Mouse (Mus musculus) heart, embryonic 14.5 days (tissue): ENCODE data around the gene Brsk1. TPM values are rescaled to one million over a fixed set of nuclear protein-coding genes. Genes with fewer than 3 reads are reported as not detected.

ENCODE experiments used
- ATAC-seq: fragments of 200-750 bp; cut with Nextera tagmentation; 2 replicates; pipeline ENCODE4 v1.8.0; 2017; ENCODE audit warnings: low read depth, moderate TSS enrichment; ENCODE audit not compliant: insufficient number of reproducible peaks, insufficient read depth, low FRiP score
- H3K27ac ChIP-seq, 2 experiments: fragments of 200-500 bp in 1 of 2; fragments of 300-500 bp in 1 of 2; sonication (generic) in 1 of 2; replicated peaks in 1 of 2; 2 replicates each; pipeline ENCODE4 v1.5.1; 2012 to 2014; ENCODE audit warnings: low read depth in 2 of 2, low read length in 2 of 2, control low read depth in 1 of 2, mild to moderate bottlenecking in 1 of 2, mixed read lengths in 1 of 2; ENCODE audit not compliant: control insufficient read depth in 1 of 2, insufficient read depth in 1 of 2
- H3K27me3 ChIP-seq: fragments of 300-500 bp; sonication (generic); 2 replicates; pipeline ENCODE4 v1.6.1; 2014; ENCODE audit warnings: mild to moderate bottlenecking, low read length, control low read depth; ENCODE audit not compliant: control insufficient read depth, insufficient read depth
- H3K36me3 ChIP-seq: fragments of 300-500 bp; sonication (generic); 2 replicates; pipeline ENCODE4 v1.6.1; 2014; ENCODE audit warnings: mild to moderate bottlenecking, control low read depth, low read length, mixed read lengths; ENCODE audit not compliant: control insufficient read depth, insufficient read depth
- H3K4me1 ChIP-seq, 2 experiments: fragments of 200-500 bp in 1 of 2; fragments of 300-500 bp in 1 of 2; sonication (generic) in 1 of 2; 2 replicates each; pipeline ENCODE4 v1.6.1; 2012 to 2014; ENCODE audit warnings: low read length in 2 of 2, control low read depth in 1 of 2, mixed read lengths in 1 of 2; ENCODE audit not compliant: control insufficient read depth in 2 of 2, insufficient read depth in 2 of 2
- H3K4me2 ChIP-seq: fragments of 300-500 bp; sonication (generic); 2 replicates; pipeline ENCODE4 v1.6.1; 2014; ENCODE audit warnings: mild to moderate bottlenecking, low read length
- H3K4me3 ChIP-seq, 2 experiments: fragments of 200-500 bp in 1 of 2; fragments of 300-500 bp in 1 of 2; sonication (generic) in 1 of 2; 2 replicates each; pipeline ENCODE4 v1.5.1; 2012 to 2014; ENCODE audit warnings: low read length in 2 of 2, mild to moderate bottlenecking in 2 of 2, control low read depth in 1 of 2, low read depth in 1 of 2, moderate library complexity in 1 of 2; ENCODE audit not compliant: control insufficient read depth in 1 of 2, insufficient read depth in 1 of 2
- H3K9ac ChIP-seq: fragments of 300-500 bp; sonication (generic); 2 replicates; pipeline ENCODE4 v1.6.1; 2014; ENCODE audit warnings: mild to moderate bottlenecking, low read length
- H3K9me3 ChIP-seq: fragments of 300-500 bp; sonication (generic); 2 replicates; pipeline ENCODE4 v1.6.1; 2016; ENCODE audit warnings: low read length, control low read depth; ENCODE audit not compliant: control insufficient read depth
- WGBS: fragments of 180-500 bp; shearing (Covaris S2); extraction: QIAGEN DNeasy Blood & Tissue Kit; methylation state at CpG from one replicate; pipeline ENCODE4 v1.1.7; 2014; 5-methylcytosine and 5-hydroxymethylcytosine counted together
- polyA plus RNA-seq: library from polyadenylated mRNA; unstranded; fragments of >200 nt; fragmentation: Nextera tagmentation; extraction: Ambion mirVana; gene quantifications from 2 replicates; pipeline ENCODE4 v1.2.1, GENCODE M21; 2014

Gene Brsk1
- polyA plus RNA-seq, 1 experiment from 2014 or later: 1.3 TPM

DNA sequence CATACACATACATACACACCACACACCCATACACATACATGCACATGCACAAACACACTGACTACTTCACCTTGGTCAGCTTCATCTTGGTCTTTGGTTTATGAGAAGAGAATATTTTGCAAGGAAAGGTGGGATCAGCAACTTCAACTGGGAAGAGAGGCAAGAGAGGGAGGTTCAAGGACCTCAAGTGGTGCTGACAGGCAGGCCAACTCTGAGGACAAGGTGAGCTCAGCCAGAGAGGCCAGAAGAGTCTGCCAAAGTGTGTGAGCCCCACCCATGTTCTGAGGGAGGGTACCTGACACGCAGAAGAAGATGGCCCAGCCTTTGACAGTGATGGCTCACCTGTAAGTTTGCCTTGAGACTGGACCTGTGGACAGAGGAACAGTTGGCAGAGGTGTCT is 69.3 kb downstream of the Brsk1 start:
- no peak overlapping the region for H3K9ac ChIP-seq
- no peaks in the 10 kb centered on the region for H3K9me3 ChIP-seq
- ATAC-seq: no peak
- H3K4me1 ChIP-seq: no peaks in the 10 kb centered on the region
- 33% methylated on average over 1 of the region's 1 CpGs for WGBS
- H3K4me2 ChIP-seq: no peak overlapping the region
- H3K36me3 ChIP-seq: no peaks in the 10 kb centered on the region
- H3K27ac ChIP-seq: no peak overlapping the region
- no peak overlapping the region for H3K4me3 ChIP-seq
- H3K27me3 ChIP-seq: no peaks in the 10 kb centered on the region

DNA sequence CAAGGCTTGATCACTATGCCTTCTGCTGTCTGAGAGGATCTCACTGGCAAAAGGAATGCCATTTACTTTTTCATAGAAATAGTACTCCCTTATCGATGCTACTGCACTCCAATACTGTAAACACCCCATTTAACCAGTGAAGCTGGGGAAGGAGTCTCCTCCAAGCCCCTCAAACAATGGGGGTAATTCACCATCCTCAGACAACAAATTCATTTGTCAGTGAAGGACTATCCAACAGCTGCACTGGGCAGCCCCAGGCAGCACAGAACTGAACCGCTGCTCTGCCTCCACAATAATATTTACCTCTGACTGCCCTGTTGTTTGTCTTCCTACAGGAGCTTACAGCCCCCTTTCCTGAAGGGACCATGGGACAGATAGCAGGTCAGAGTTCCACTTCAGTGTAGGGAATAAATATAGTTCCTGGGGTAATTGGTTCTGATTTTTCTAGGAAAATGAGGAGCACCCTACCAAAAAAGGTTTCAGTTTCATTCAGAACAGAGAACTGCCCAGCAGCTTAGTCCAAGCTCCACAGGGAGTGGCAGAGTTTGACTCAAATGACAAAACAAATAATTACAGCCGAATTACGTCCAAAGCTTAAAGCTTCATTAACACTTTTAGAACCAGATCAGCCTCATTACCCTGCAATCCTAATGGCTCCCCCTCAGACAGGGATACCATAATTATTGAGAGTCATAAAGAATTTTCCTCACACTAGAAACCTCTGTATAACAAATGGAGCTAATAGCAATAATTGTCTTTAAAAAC is 74.7 kb downstream of the Brsk1 start:
- Histone ChIP-seq H3K9me3 (no peaks in the 10 kb centered on the region), H3K4me3 (no peak overlapping the region), H3K4me1 (no peaks in the 10 kb centered on the region), H3K36me3 (no peaks in the 10 kb centered on the region), H3K9ac (no peak overlapping the region), H3K27me3 (no peaks in the 10 kb centered on the region), H3K27ac (no peak overlapping the region), H3K4me2 (no peak overlapping the region)
- no peak for ATAC-seq
- 27% methylated on average over 4 of the region's 4 CpGs for WGBS

Other genes with a start within 250 kb of the Brsk1 start
- 29.5 and 30.7 TPM in 2 replicates for gene Rdh13, start 245.0 kb upstream of the Brsk1 start, polyA plus RNA-seq
- gene Eps8l1, start 229.9 kb upstream of the Brsk1 start, polyA plus RNA-seq: 2.1 and 4.7 TPM in 2 replicates
- 41.7 and 47.7 TPM in 2 replicates for gene Ppp1r12c, start 188.9 kb upstream of the Brsk1 start, polyA plus RNA-seq
- 479 and 551 TPM in 2 replicates for gene Tnnt1, start 174.2 kb upstream of the Brsk1 start, polyA plus RNA-seq
- gene Tnni3, start 166.4 kb upstream of the Brsk1 start, polyA plus RNA-seq: 2,958 and 3,056 TPM in 2 replicates
- 0.15 and 0.51 TPM in 2 replicates for gene Dnaaf3, start 158.2 kb upstream of the Brsk1 start, polyA plus RNA-seq
- gene Syt5, start 143.1 kb upstream of the Brsk1 start, polyA plus RNA-seq: 0.55 and 0.78 TPM in 2 replicates
- gene Ptprh, start 86.6 kb upstream of the Brsk1 start, polyA plus RNA-seq: not detected in 2 replicates
- 1.2 and 1.6 TPM in 2 replicates for gene Tmem86b, start 59.2 kb upstream of the Brsk1 start, polyA plus RNA-seq
- gene Ppp6r1, start 31.6 kb upstream of the Brsk1 start, polyA plus RNA-seq: 7.1 and 8.1 TPM in 2 replicates
- gene Hspbp1, start 5.5 kb upstream of the Brsk1 start, polyA plus RNA-seq: 65.4 TPM in 2 replicates
- 0.08 TPM in 1 of 2 replicates, not detected in the other for gene Tmem150b, start 34.6 kb downstream of the Brsk1 start, polyA plus RNA-seq
- gene Kmt5c, start 49.5 kb downstream of the Brsk1 start, polyA plus RNA-seq: 47.5 and 47.6 TPM in 2 replicates
- gene Cox6b2, start 62.5 kb downstream of the Brsk1 start, polyA plus RNA-seq: 30.4 and 30.6 TPM in 2 replicates
- not detected in 2 replicates for gene Fam71e2, start 80.7 kb downstream of the Brsk1 start, polyA plus RNA-seq
- gene Il11, start 92.3 kb downstream of the Brsk1 start, polyA plus RNA-seq: not detected in 2 replicates
- gene Tmem190, start 92.3 kb downstream of the Brsk1 start, polyA plus RNA-seq: not detected in 2 replicates
- 3.0 and 3.7 TPM in 2 replicates for gene Tmem238, start 99.1 kb downstream of the Brsk1 start, polyA plus RNA-seq
- gene Rpl28, start 102.3 kb downstream of the Brsk1 start, polyA plus RNA-seq: 179 and 188 TPM in 2 replicates
- gene Ube2s, start 122.0 kb downstream of the Brsk1 start, polyA plus RNA-seq: 237 and 408 TPM in 2 replicates
- 0.05 TPM in 1 of 2 replicates, not detected in the other for gene Shisa7, start 154.1 kb downstream of the Brsk1 start, polyA plus RNA-seq
- 4.2 and 4.3 TPM in 2 replicates for gene Isoc2b, start 179.7 kb downstream of the Brsk1 start, polyA plus RNA-seq
- gene Isoc2a, start 186.5 kb downstream of the Brsk1 start, polyA plus RNA-seq: 1.1 and 1.5 TPM in 2 replicates
- 0.20 TPM in 1 of 2 replicates, not detected in the other for gene Gm36210, start 215.9 kb downstream of the Brsk1 start, polyA plus RNA-seq
- 2.1 and 3.1 TPM in 2 replicates for gene Zfp628, start 224.6 kb downstream of the Brsk1 start, polyA plus RNA-seq
- 4.4 and 5.1 TPM in 2 replicates for gene Nat14, start 231.4 kb downstream of the Brsk1 start, polyA plus RNA-seq
- 1.4 and 1.9 TPM in 2 replicates for gene Ssc5d, start 235.2 kb downstream of the Brsk1 start, polyA plus RNA-seq